Mouse (Mus musculus): ENCODE measurements at regions not wholly inside any gene's neighbourhood (a gene's known extent, or its start where the extent isn't known, plus 50 kb on each side); places are given as distances from the start of the nearest gene placed in this dataset.

DNA sequence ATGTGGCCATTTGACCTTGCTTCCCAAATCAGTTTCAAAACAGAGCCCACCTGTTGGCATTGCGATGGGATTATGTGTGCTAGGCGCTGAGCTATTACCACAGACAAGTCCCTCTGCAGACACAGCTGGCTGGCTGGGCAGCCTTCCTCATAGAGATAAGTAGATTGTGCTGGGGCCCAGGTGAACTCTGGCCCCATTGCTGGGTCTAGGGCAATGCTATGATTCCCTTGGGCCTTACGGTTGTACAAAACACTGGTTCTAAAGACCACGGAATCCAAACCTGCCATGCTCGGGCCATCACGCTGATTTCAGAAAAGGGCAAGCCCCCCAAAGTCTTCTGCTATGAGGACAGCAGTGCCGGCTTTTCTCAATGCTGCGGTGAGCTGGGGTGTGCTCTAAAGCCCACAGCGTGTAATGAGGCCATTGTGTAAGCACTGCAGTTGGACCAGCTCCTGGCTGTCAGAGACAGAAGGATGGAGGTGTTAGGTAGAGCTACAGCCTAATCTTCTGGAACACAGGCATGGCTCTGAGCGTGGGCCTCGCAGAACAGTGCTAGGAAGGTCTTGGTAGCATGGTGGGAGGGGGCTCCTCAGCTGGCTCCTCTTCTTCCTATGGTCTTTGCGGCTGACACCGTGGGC lies 51.2 kb upstream of the Pitx1 start:
- no peak for DNase-seq

Measured in kidney, postnatal 36 days (tissue).